Mouse (Mus musculus): Measurements from ENCODE around the gene Fam57b.

The Fam57b gene

GRCm38 (mm10) chr7:126825952-126826351 is 28.5 kb downstream of the Fam57b start:
- no peak for DNase-seq (ENCODE audit: low spot score in 2 of 2)

GRCm38 (mm10) chr7:126831539-126831938 is 34.1 kb downstream of the Fam57b start, which contains the start of gene 4930451I11Rik:
Gene 4930451I11Rik, minus strand, starts transcription at chr7:126831639.
- DNase-seq (ENCODE audit: low spot score in 2 of 2): no peak

GRCm38 (mm10) chr7:126832036-126832598 is 34.6 kb downstream of the Fam57b start:
- peak; percentile 71 to 76 for DNase-seq (ENCODE audit: low spot score in 2 of 2)

- no peak for DNase-seq (ENCODE audit: low spot score in 2 of 2)
Measured at GRCm38 (mm10) chr7:126833294-126833693, 35.8 kb downstream of the Fam57b start.

GRCm38 (mm10) chr7:126843276-126843675 is 45.8 kb downstream of the Fam57b start:
- no peak for DNase-seq (ENCODE audit: low spot score in 2 of 2)

GRCm38 (mm10) chr7:126845516-126845915 is 48.0 kb downstream of the Fam57b start:
- DNase-seq (ENCODE audit: low spot score in 2 of 2): no peak

- no peak for DNase-seq (ENCODE audit: low spot score in 2 of 2)
Measured at GRCm38 (mm10) chr7:126847116-126847420, 49.6 kb downstream of the Fam57b start, which contains the start of gene Doc2a. Gene Doc2a, plus strand, starts transcription at chr7:126847416.

- DNase-seq (ENCODE audit: low spot score in 2 of 2): no peak
Measured at GRCm38 (mm10) chr7:126847421-126848398, 50.2 kb downstream of the Fam57b start.

GRCm38 (mm10) chr7:126848794-126849193 is 51.3 kb downstream of the Fam57b start:
- DNase-seq (ENCODE audit: low spot score in 2 of 2): no peak

- DNase-seq (ENCODE audit: low spot score in 2 of 2): no peak
Measured at GRCm38 (mm10) chr7:126850161-126850560, 52.7 kb downstream of the Fam57b start.

- no peak for DNase-seq (ENCODE audit: low spot score in 2 of 2)
Measured at GRCm38 (mm10) chr7:126851192-126851591, 53.7 kb downstream of the Fam57b start.

- no peak for DNase-seq (ENCODE audit: low spot score in 2 of 2)
Measured at GRCm38 (mm10) chr7:126853454-126853853, 56.0 kb downstream of the Fam57b start.

GRCm38 (mm10) chr7:126855641-126856040 is 58.2 kb downstream of the Fam57b start:
- no peak for DNase-seq (ENCODE audit: low spot score in 2 of 2)

- peak in 1 of 2 experiments; percentile 17 for DNase-seq (ENCODE audit: low spot score in 2 of 2)
Measured at GRCm38 (mm10) chr7:126856741-126857420, 59.4 kb downstream of the Fam57b start.

GRCm38 (mm10) chr7:126860987-126861386 is 63.5 kb downstream of the Fam57b start:
- no peak for DNase-seq (ENCODE audit: low spot score in 2 of 2)

- peak; percentile 94 to 96 for DNase-seq (ENCODE audit: low spot score in 2 of 2)
Measured at GRCm38 (mm10) chr7:126861429-126862130, 64.1 kb downstream of the Fam57b start, which contains the start of gene Hirip3. Gene Hirip3, plus strand, starts transcription at chr7:126861972.

GRCm38 (mm10) chr7:126862147-126862784 is 64.8 kb downstream of the Fam57b start, which contains the start of gene Ino80e:
Gene Ino80e, minus strand, starts transcription at chr7:126862377.
- DNase-seq (ENCODE audit: low spot score in 2 of 2): peak; percentile 86 to 92

- no peak for DNase-seq (ENCODE audit: low spot score in 2 of 2)
Measured at GRCm38 (mm10) chr7:126863791-126864190, 66.3 kb downstream of the Fam57b start.

GRCm38 (mm10) chr7:126867534-126867933 is 70.1 kb downstream of the Fam57b start:
- DNase-seq (ENCODE audit: low spot score in 2 of 2): no peak

GRCm38 (mm10) chr7:126868003-126868402 is 70.5 kb downstream of the Fam57b start:
- DNase-seq (ENCODE audit: low spot score in 2 of 2): no peak

Measured in spleen, postnatal 36 days (tissue).